Mouse (Mus musculus) thymus, postnatal 10 days (tissue): ENCODE measurements at regions not wholly inside any gene's neighbourhood (a gene's known extent, or its start where the extent isn't known, plus 50 kb on each side); places are given as distances from the start of the nearest gene placed in this dataset.
A peak's percentile ranks its signal among the peaks of the same experiment; 100 is the strongest.

Experiments
- DNase-seq, 2 experiments: peaks; one replicate each; pipeline ENCODE4 v3.0.0; 2021; ENCODE audit warnings: low spot score in 2 of 2

- DNase-seq = peak; percentile 56 to 61
Observed at GRCm38 (mm10) chr9:32815473-32815872, 179.5 kb downstream of the Ets1 start.

GRCm38 (mm10) chr9:32816649-32817425 is 180.8 kb downstream of the Ets1 start:
- DNase-seq = peak in 1 of 2 experiments; percentile 22

- no peak for DNase-seq
Observed at GRCm38 (mm10) chr9:32817442-32818358, 181.7 kb downstream of the Ets1 start.

- no peak for DNase-seq
Observed at GRCm38 (mm10) chr9:32823439-32824133, 187.6 kb downstream of the Ets1 start.

GRCm38 (mm10) chr9:32824134-32824531 is 188.1 kb downstream of the Ets1 start:
- DNase-seq = no peak

- no peak for DNase-seq
Observed at GRCm38 (mm10) chr9:32830268-32830891, 194.4 kb downstream of the Ets1 start.

- DNase-seq = no peak
Observed at GRCm38 (mm10) chr9:32833373-32833772, 197.4 kb downstream of the Ets1 start.

GRCm38 (mm10) chr9:32834751-32835625 is 199.0 kb downstream of the Ets1 start:
- no peak for DNase-seq

GRCm38 (mm10) chr9:32835626-32835971 is 199.6 kb downstream of the Ets1 start:
- no peak for DNase-seq

- DNase-seq = no peak
Observed at GRCm38 (mm10) chr9:32836371-32836770, 200.3 kb downstream of the Ets1 start.

- DNase-seq = no peak
Observed at GRCm38 (mm10) chr9:32847361-32847760, 211.3 kb downstream of the Ets1 start.

GRCm38 (mm10) chr9:32852282-32852681 is 216.3 kb downstream of the Ets1 start:
- no peak for DNase-seq

GRCm38 (mm10) chr9:32863286-32863685 is 227.3 kb downstream of the Ets1 start:
- no peak for DNase-seq

GRCm38 (mm10) chr9:32868936-32869335 is 232.9 kb downstream of the Ets1 start:
- DNase-seq = no peak

- DNase-seq = no peak
Observed at GRCm38 (mm10) chr9:32874306-32874875, 238.4 kb downstream of the Ets1 start.

- no peak for DNase-seq
Observed at GRCm38 (mm10) chr9:32882819-32883587, 247.0 kb downstream of the Ets1 start.

- no peak for DNase-seq
Observed at GRCm38 (mm10) chr9:32886008-32886650, 250.1 kb downstream of the Ets1 start.

GRCm38 (mm10) chr9:32899801-32900200 is 263.8 kb downstream of the Ets1 start:
- DNase-seq = no peak

- DNase-seq = no peak
Observed at GRCm38 (mm10) chr9:32901287-32901686, 265.3 kb downstream of the Ets1 start.
